8 mouse cellular contexts compared by ENCODE assay signal in the genomic region with DNA sequence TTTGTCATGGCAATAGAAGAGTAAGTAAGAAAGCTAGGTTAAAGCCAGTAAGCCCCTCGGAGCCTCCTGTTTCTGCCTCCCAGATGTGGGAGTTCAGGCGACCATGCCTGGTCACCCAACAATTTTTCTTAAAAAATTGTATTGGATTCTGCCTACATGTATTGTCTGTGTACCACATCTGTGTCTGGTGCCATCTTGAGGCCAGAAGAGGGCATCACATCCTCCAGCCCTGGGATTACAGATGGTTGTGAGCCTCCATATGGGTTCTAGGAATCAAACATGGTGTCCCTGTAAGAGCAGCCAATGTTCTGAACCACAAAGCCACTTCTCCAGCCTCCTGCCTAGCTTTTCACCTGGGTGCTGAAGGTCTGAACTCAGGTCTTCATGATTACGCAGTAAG. TPM values are rescaled to one million over a fixed set of nuclear protein-coding genes. Genes with fewer than 3 reads are reported as not detected.
DNase-seq lines count a peak whose midpoint lies in the region; ATAC-seq and TF ChIP-seq lines count a peak whose summit lies in the region.

No protein-coding gene starts in this region.

- H3K27me3 ChIP-seq in midbrain, postnatal 0 days (ENCODE audit: insufficient read depth, low read length), result no peaks in the 10 kb centered on the region
- H3K27me3 ChIP-seq in midbrain, embryonic 10.5 days (ENCODE audit: low read depth, poor library complexity, severe bottlenecking), result no peaks in the 10 kb centered on the region
- no peaks in the 10 kb centered on the region for H3K27me3 ChIP-seq in kidney, postnatal 0 days (ENCODE audit: insufficient read depth, low read length)
- no peaks in the 10 kb centered on the region for H3K27me3 ChIP-seq in hindbrain, embryonic 16.5 days (replicated peaks; ENCODE audit: control insufficient read depth, insufficient read depth, low read length)

- H3K4me2 ChIP-seq in midbrain, postnatal 0 days (ENCODE audit: low read depth, low read length, poor library complexity, severe bottlenecking), result no peak overlapping the region
- no peak overlapping the region for H3K4me2 ChIP-seq in kidney, postnatal 0 days (ENCODE audit: low read length)
- no peak overlapping the region for H3K4me2 ChIP-seq in hindbrain, embryonic 16.5 days (ENCODE audit: low read length)

- DNase-seq in frontal cortex, postnatal 25 days (ENCODE audit: low spot score in 2 of 2), result no peak
- no peak for DNase-seq in midbrain, postnatal 0 days (ENCODE audit: low spot score)
- no peak for DNase-seq in midbrain, embryonic 10.5 days (ENCODE audit: low spot score)
- DNase-seq in adrenal gland, postnatal 36 days, result peak; percentile 47 to 56
- DNase-seq in kidney, postnatal 0 days (ENCODE audit: low spot score), result peak; percentile 40

- H3K4me1 ChIP-seq in midbrain, postnatal 0 days (ENCODE audit: insufficient read depth, low read length), result no peaks in the 10 kb centered on the region
- no peaks in the 10 kb centered on the region for H3K4me1 ChIP-seq in midbrain, embryonic 10.5 days
- H3K4me1 ChIP-seq in kidney, postnatal 0 days (replicated peaks; ENCODE audit: insufficient read depth, low read length), result no peaks in the 10 kb centered on the region
- no peaks in the 10 kb centered on the region for H3K4me1 ChIP-seq in hindbrain, embryonic 16.5 days (ENCODE audit: control insufficient read depth, insufficient read depth, low read depth, low read length)

- no peaks in the 10 kb centered on the region for H3K9me3 ChIP-seq in midbrain, postnatal 0 days (ENCODE audit: low read length)
- 0 out of 2 replicates have a peak, but pooled peaks cover 5% of the 10 kb centered on the region for H3K9me3 ChIP-seq in midbrain, embryonic 10.5 days (replicated peaks)
- no peaks in the 10 kb centered on the region for H3K9me3 ChIP-seq in kidney, postnatal 0 days (replicated peaks; ENCODE audit: low read length)
- H3K9me3 ChIP-seq in hindbrain, embryonic 16.5 days (ENCODE audit: control insufficient read depth, low read length), result no peaks in the 10 kb centered on the region

- WGBS in midbrain, postnatal 0 days, result 96% methylated on average over 3 of the region's 3 CpGs
- WGBS in midbrain, embryonic 10.5 days, result 90% methylated on average over 3 of the region's 3 CpGs
- 87% methylated on average over 3 of the region's 3 CpGs for WGBS in kidney, postnatal 0 days
- 89% methylated on average over 3 of the region's 3 CpGs for WGBS in hindbrain, embryonic 16.5 days

- H3K27ac ChIP-seq in midbrain, postnatal 0 days (ENCODE audit: low read depth, low read length), result no peak overlapping the region
- no peak overlapping the region for H3K27ac ChIP-seq in midbrain, embryonic 10.5 days (replicated peaks)
- H3K27ac ChIP-seq in kidney, postnatal 0 days, result no peak overlapping the region
- no peak overlapping the region for H3K27ac ChIP-seq in hindbrain, embryonic 16.5 days (ENCODE audit: low read depth, low read length)

- peak; percentile 64 for TF ChIP-seq CTCF in midbrain, postnatal 0 days (IDR thresholded peaks at IDR 0.05)
- TF ChIP-seq CTCF in kidney, postnatal 0 days (IDR thresholded peaks at IDR 0.05; ENCODE audit: low read depth), result peak; percentile 73

- no peak overlapping the region for H3K4me3 ChIP-seq in midbrain, postnatal 0 days (ENCODE audit: low read depth, low read length)
- no peak overlapping the region for H3K4me3 ChIP-seq in midbrain, embryonic 10.5 days
- H3K4me3 ChIP-seq in kidney, postnatal 0 days (replicated peaks; ENCODE audit: low read depth, low read length), result no peak overlapping the region
- H3K4me3 ChIP-seq in hindbrain, embryonic 16.5 days (ENCODE audit: low read length), result no peak overlapping the region

- H3K36me3 ChIP-seq in midbrain, postnatal 0 days (ENCODE audit: insufficient read depth, low read length), result no peaks in the 10 kb centered on the region
- no peaks in the 10 kb centered on the region for H3K36me3 ChIP-seq in midbrain, embryonic 10.5 days
- H3K36me3 ChIP-seq in kidney, postnatal 0 days (ENCODE audit: insufficient read depth, low read length), result no peaks in the 10 kb centered on the region
- H3K36me3 ChIP-seq in hindbrain, embryonic 16.5 days (ENCODE audit: control insufficient read depth, insufficient read depth, low read length), result no peaks in the 10 kb centered on the region

- no peak overlapping the region for H3K9ac ChIP-seq in midbrain, postnatal 0 days (replicated peaks; ENCODE audit: low read length, poor library complexity, severe bottlenecking)
- no peak overlapping the region for H3K9ac ChIP-seq in kidney, postnatal 0 days (ENCODE audit: low read depth, low read length)
- no peak overlapping the region for H3K9ac ChIP-seq in hindbrain, embryonic 16.5 days (ENCODE audit: low read depth, low read length)

- peak; percentile 97 for ATAC-seq in frontal cortex, adult (ENCODE audit: low TSS enrichment)
- no peak for ATAC-seq in midbrain, postnatal 0 days (ENCODE audit: low FRiP score)
- no peak for ATAC-seq in kidney, postnatal 0 days (replicated peaks; ENCODE audit: low FRiP score, low read depth)
- ATAC-seq in neutrophil, adult 5-6 weeks (ENCODE audit: extremely low read depth, insufficient number of reproducible peaks, low FRiP score, poor library complexity, severe bottlenecking), result peak; percentile 78; the same call in 1 of the 2 replicates
- ATAC-seq in hindbrain, embryonic 16.5 days, result no peak

RNA-seq across cellular contexts. Expression of a gene that starts 12.4 kb away (rescaled TPM):
- 17.8 and 24.7 TPM in 2 replicates for total RNA-seq in midbrain, postnatal 0 days (2014; rRNA removed)
- polyA plus RNA-seq in midbrain, postnatal 0 days (2015; fragmentation: Nextera tagmentation; extraction: Ambion mirVana), result 19.6 and 23.9 TPM in 2 replicates
- 26.8 and 28.2 TPM in 2 replicates for polyA plus RNA-seq in midbrain, embryonic 10.5 days (2016; fragmentation: Nextera tagmentation; extraction: Ambion mirVana)
- total RNA-seq in adrenal gland, postnatal 36 days (2021), result 10 to 100 TPM; 32.5 to 39.5 TPM
- polyA plus RNA-seq in kidney, postnatal 0 days (2015; fragmentation: Nextera tagmentation; extraction: Ambion mirVana), result 37.6 and 41.1 TPM in 2 replicates
- 78.6 and 82.3 TPM in 2 replicates for total RNA-seq in neutrophil, adult 5-6 weeks (2017)
- 12.3 and 24.2 TPM in 2 replicates for polyA plus RNA-seq in hindbrain, embryonic 16.5 days (2015; fragmentation: Nextera tagmentation; extraction: Ambion mirVana)

RNA-seq across cellular contexts. Expression of a gene that starts 38.5 kb away (rescaled TPM):
- total RNA-seq in midbrain, postnatal 0 days (2014; rRNA removed), result 6.2 and 6.4 TPM in 2 replicates
- 13.0 and 14.9 TPM in 2 replicates for polyA plus RNA-seq in midbrain, postnatal 0 days (2015; fragmentation: Nextera tagmentation; extraction: Ambion mirVana)
- 5.9 and 6.1 TPM in 2 replicates for polyA plus RNA-seq in midbrain, embryonic 10.5 days (2016; fragmentation: Nextera tagmentation; extraction: Ambion mirVana)
- 1 to 10 TPM; 6.1 to 7.5 TPM for total RNA-seq in adrenal gland, postnatal 36 days (2021)
- polyA plus RNA-seq in kidney, postnatal 0 days (2015; fragmentation: Nextera tagmentation; extraction: Ambion mirVana), result 27.2 and 28.4 TPM in 2 replicates
- 31.5 and 44.2 TPM in 2 replicates for total RNA-seq in neutrophil, adult 5-6 weeks (2017)
- 14.8 and 16.2 TPM in 2 replicates for polyA plus RNA-seq in hindbrain, embryonic 16.5 days (2015; fragmentation: Nextera tagmentation; extraction: Ambion mirVana)

Comparison
In these comparisons a context has a peak if more than half of its experiments do, and no peak if none do; other contexts are left out.
1. ATAC-seq: peak in frontal cortex, adult (single experiment) and neutrophil, adult 5-6 weeks (single experiment); none in midbrain, postnatal 0 days (single experiment), kidney, postnatal 0 days (single experiment) and hindbrain, embryonic 16.5 days (single experiment).
2. DNase-seq: peak in adrenal gland, postnatal 36 days (2 of 2) and kidney, postnatal 0 days (single experiment); none in frontal cortex, postnatal 25 days (0 of 2), midbrain, postnatal 0 days (single experiment) and midbrain, embryonic 10.5 days (single experiment).